Mouse (Mus musculus): Measurements from ENCODE around the gene Cntnap5c.

GRCm38 (mm10) chr17:57742119-57742518 is 27.3 kb upstream of the Cntnap5c start, which contains the start of gene Gm21834:
- TF ChIP-seq GATA1 (IDR thresholded peaks at IDR 0.05; ENCODE audit: borderline replicate concordance, low read length) (no peak), FLI1 (IDR thresholded peaks at IDR 0.05; ENCODE audit: low read length) (no peak)

All from megakaryocyte, embryonic 14.5 days (primary cell).